Mouse (Mus musculus): ENCODE measurements around the gene Mettl27.
"Not testable (repeated sequence)": the region's sequence is repeated elsewhere in the genome, so short reads cannot be mapped to it uniquely, and the experiment has no call there.

Gene Mettl27

GRCm38 (mm10) chr5:134920106-134920687 is 12.0 kb upstream of the Mettl27 start:
- DNase-seq (ENCODE audit: low read depth, low spot score) = peak; percentile 6

GRCm38 (mm10) chr5:134921106-134921505 is 11.1 kb upstream of the Mettl27 start:
- DNase-seq (ENCODE audit: low read depth, low spot score) = no peak

GRCm38 (mm10) chr5:134923141-134923540 is 9.0 kb upstream of the Mettl27 start:
- peak; percentile 4 for DNase-seq (ENCODE audit: low read depth, low spot score)

- no peak for DNase-seq (ENCODE audit: low read depth, low spot score)
Observed at GRCm38 (mm10) chr5:134926726-134927125, 5.4 kb upstream of the Mettl27 start.

GRCm38 (mm10) chr5:134929988-134930387 is 2.2 kb upstream of the Mettl27 start:
- no peak for DNase-seq (ENCODE audit: low read depth, low spot score)

GRCm38 (mm10) chr5:134932903-134933276 is 722 bp downstream of the Mettl27 start:
- DNase-seq (ENCODE audit: low read depth, low spot score) = peak; percentile 80

GRCm38 (mm10) chr5:134933281-134933680 is 1.1 kb downstream of the Mettl27 start:
- no peak for DNase-seq (ENCODE audit: low read depth, low spot score)

GRCm38 (mm10) chr5:134933686-134934085 is 1.5 kb downstream of the Mettl27 start:
- not testable (repeated sequence) for DNase-seq (ENCODE audit: low read depth, low spot score)

- DNase-seq (ENCODE audit: low read depth, low spot score) = no peak
Observed at GRCm38 (mm10) chr5:134934666-134935065, 2.5 kb downstream of the Mettl27 start.

GRCm38 (mm10) chr5:134936051-134936450 is 3.9 kb downstream of the Mettl27 start:
- DNase-seq (ENCODE audit: low read depth, low spot score) = no peak

GRCm38 (mm10) chr5:134936626-134937185 is 4.5 kb downstream of the Mettl27 start:
- no peak for DNase-seq (ENCODE audit: low read depth, low spot score)

GRCm38 (mm10) chr5:134939069-134939468 is 6.9 kb downstream of the Mettl27 start:
- DNase-seq (ENCODE audit: low read depth, low spot score) = no peak

- not testable (repeated sequence) for DNase-seq (ENCODE audit: low read depth, low spot score)
Observed at GRCm38 (mm10) chr5:134939554-134939953, 7.4 kb downstream of the Mettl27 start.

- DNase-seq (ENCODE audit: low read depth, low spot score) = no peak
Observed at GRCm38 (mm10) chr5:134941472-134942209, 9.5 kb downstream of the Mettl27 start.

- peak; percentile 20 for DNase-seq (ENCODE audit: low read depth, low spot score)
Observed at GRCm38 (mm10) chr5:134942740-134943139, 10.6 kb downstream of the Mettl27 start.

GRCm38 (mm10) chr5:134944179-134944578 is 12.0 kb downstream of the Mettl27 start:
- DNase-seq (ENCODE audit: low read depth, low spot score) = no peak

GRCm38 (mm10) chr5:134945266-134945959 is 13.2 kb downstream of the Mettl27 start:
- DNase-seq (ENCODE audit: low read depth, low spot score) = no peak

GRCm38 (mm10) chr5:134946063-134946856 is 14.1 kb downstream of the Mettl27 start:
- DNase-seq (ENCODE audit: low read depth, low spot score) = no peak

GRCm38 (mm10) chr5:134946857-134947255 is 14.7 kb downstream of the Mettl27 start, which contains the start of gene Cldn4:
Cldn4 (minus strand) TSS chr5:134946934.
- no peak for DNase-seq (ENCODE audit: low read depth, low spot score)

GRCm38 (mm10) chr5:134947420-134948084 is 15.4 kb downstream of the Mettl27 start:
- no peak for DNase-seq (ENCODE audit: low read depth, low spot score)

GRCm38 (mm10) chr5:134948085-134948439 is 15.9 kb downstream of the Mettl27 start:
- no peak for DNase-seq (ENCODE audit: low read depth, low spot score)
